Mouse (Mus musculus): ENCODE measurements at regions not wholly inside any gene's neighbourhood (a gene's known extent, or its start where the extent isn't known, plus 50 kb on each side); places are given as distances from the start of the nearest gene placed in this dataset.

DNA sequence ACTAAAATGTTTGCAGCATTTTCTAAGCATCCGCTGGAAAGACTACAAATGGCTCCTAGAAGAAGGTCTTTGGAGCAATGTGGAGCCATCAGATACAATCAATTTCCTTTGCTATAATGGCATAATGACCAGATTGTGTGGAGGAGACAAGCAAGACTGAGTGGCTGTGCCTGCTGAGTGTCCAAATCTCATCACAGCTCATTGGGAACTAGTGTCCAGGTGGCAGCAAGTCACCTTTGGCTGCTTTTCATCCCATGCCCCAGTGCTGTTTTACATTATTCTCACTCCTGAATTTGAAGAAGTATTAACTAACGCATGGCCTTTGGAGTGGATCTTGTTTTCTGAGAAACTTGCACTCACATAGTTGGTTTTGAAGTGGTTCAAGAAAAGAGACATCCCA, 62.8 kb downstream of the Gm815 start:
- no peak for TF ChIP-seq CTCF (IDR thresholded peaks at IDR 0.05; ENCODE audit: borderline replicate concordance, insufficient read depth, low read depth, low read length)
- TF ChIP-seq POLR2A (IDR thresholded peaks at IDR 0.05; ENCODE audit: borderline replicate concordance, insufficient read depth, low read length) = no peak

All from cerebellum, adult 2 months (tissue).